Mouse (Mus musculus) mesoderm, embryonic 11.5 days (tissue): Measurements from ENCODE around the gene Zeb2.
A peak's percentile ranks its signal among the peaks of the same experiment; 100 is the strongest.

Experiments used
- DNase-seq: peaks from one replicate; pipeline ENCODE4 v3.0.0-alpha.2; 2012; ENCODE audit warnings: low read depth, low spot score

Gene Zeb2

DNA sequence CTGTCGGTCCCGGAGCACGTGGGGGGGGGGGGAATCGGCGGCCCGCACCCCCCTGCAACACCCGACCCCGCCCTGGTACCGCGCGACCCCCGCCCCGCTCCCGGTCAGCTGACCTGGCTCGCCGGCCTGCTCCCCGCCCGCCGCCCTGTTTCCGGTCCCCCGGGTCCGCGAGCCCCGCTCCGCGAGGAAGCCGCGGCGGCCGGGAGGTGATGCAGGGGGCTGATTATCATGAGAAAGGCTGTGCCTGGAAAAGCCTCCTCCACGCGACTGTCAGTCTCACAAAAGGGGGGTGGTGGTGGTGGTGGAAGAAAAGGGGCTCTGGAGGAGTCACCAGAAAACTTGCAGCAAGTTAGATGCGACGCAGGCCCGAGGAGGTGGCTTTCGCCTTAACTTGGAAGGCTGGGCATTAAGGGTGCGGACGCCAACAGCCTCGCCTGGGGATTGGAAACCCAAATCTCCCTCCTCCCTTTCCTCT lies at the start of gene Zeb2:
Gene Zeb2, minus strand, starts transcription at position 309 of the 475 bp plus-strand sequence.
- peak; percentile 72 for DNase-seq

DNA sequence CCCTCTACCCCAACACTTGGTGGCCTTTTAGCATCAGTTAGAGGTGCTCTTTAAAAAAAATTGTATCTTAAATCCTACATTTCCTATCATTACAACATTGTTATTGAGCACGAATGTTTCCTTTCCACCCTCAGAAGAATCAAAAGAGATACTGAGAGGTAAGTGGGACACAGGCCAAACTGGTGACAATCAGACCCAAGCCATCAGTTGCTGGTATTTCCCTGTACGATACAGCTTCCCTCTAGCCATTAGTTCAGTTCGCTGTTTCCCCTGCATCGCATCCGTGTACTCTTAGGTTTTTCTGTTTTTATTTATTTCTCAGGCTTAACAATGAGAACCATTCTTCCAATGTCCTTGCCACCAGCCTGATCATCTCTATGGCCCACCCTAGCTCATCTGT lies 41.6 kb upstream of the Zeb2 start:
- DNase-seq, result no peak

DNA sequence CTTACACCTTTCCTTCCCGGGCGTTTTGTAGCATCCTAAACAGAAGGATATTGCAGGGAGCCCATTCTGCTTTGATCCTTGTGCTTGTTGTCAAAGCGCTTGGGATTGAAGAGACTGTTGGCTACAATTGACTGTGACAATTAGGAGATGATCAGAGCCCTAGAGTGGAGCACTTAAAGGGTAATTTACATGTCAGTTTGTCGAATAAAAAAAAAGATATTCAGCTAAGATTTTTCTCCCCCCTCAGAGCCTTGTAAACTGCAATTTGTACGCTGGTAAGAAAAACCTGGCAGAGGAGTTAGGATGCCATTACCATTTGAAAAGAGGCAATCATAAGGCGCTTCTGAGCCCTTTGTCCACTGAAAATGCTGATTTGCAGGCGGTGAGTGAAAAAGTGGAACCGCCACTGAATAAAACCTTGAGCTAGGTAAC lies 41.2 kb upstream of the Zeb2 start:
- no peak for DNase-seq

DNA sequence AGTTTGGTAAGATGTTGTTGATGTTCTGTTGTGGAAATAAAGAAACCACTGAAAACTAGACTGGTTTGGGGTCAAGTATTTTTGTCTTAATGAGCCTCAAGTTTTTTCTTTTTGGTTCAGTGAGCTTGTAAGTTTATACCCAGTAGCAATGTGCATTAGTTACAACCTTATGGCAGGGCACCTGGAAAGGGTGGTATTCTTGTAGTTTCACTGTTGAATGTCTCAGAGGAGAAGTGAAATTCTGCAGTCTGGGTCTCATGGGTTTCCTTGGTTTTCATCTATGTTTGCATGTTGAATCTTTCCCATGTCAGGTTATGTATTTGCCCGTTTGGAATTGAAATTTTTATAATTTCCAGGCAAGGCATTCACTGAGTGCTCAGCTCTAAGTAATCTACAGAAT lies 36.1 kb upstream of the Zeb2 start:
- DNase-seq, result no peak

DNA sequence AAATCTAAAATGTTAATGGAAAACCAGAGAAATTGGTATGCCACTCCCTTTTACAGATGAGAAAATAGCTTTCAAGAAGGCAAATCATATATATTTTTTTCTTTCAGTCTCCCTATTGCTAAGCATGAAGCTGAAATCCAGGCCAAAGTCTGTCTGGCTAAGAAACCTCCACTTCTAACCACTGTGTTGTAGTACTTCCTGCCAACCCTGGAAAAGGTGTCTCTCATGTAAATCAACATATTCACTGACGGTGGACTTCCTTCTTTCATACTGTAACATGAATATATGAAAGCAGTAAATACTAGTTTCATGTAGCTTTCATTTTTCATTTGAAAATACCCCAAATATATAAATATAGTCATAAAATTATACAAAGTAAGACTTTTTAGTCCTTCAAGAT lies 26.0 kb upstream of the Zeb2 start:
- DNase-seq, result no peak

DNA sequence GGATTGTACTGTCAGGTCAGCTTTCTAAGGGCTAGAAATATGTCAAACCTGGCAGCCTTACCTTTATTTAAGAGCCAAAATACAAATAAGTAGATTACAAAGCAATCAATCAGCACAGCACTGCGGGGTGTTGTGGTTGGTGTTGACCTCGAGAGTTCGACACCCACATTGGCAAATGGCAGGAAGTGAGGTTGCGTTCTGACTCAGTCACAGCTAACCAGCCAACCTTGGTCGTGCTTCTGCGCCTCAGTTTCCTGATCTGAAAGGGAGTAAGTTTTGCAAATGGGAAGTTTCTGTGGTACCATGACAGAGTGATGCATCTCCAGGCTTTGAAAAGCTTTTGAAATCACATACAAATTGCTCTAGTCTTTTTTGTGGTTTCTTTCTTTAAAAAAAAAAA lies 21.7 kb upstream of the Zeb2 start:
- no peak for DNase-seq

DNA sequence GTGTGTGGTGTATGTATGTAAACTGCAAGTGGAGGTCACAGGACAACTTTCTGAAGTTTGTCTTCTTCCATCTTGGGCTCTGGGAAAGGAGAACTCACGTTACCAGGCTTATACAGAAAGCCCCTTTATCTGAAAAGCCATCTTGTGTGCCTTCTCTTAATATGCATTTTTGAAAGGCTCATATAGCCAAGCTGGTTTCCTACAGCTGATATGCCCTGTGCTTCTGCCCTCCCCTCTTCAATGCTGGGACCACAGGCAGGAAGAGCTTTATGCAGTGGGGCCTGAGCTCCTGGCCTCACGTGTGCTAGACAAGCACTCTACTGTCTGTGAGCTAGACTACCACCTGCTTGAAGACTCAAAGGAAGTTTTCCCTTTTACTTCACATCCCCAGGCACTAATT lies 19.6 kb upstream of the Zeb2 start:
- DNase-seq, result no peak

DNA sequence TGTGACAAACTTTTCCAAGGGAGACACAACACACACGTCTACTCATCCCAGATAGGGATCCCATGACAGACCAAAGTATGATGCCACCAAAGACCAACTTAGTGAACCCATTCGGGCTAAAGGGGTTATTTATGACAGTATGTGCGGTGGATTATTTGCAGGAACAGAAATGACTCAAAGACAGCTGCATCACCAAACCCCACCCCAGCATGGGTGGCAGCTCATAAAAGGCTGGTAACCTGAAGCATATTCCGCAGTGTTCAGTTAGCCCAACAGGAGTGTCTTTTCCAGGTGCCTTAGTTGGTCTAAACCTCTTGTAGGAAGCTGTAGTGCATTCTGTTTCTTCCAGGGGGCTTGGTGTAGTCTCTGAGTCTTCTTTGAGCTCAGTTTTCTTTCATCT lies 16.0 kb upstream of the Zeb2 start:
- DNase-seq, result no peak

DNA sequence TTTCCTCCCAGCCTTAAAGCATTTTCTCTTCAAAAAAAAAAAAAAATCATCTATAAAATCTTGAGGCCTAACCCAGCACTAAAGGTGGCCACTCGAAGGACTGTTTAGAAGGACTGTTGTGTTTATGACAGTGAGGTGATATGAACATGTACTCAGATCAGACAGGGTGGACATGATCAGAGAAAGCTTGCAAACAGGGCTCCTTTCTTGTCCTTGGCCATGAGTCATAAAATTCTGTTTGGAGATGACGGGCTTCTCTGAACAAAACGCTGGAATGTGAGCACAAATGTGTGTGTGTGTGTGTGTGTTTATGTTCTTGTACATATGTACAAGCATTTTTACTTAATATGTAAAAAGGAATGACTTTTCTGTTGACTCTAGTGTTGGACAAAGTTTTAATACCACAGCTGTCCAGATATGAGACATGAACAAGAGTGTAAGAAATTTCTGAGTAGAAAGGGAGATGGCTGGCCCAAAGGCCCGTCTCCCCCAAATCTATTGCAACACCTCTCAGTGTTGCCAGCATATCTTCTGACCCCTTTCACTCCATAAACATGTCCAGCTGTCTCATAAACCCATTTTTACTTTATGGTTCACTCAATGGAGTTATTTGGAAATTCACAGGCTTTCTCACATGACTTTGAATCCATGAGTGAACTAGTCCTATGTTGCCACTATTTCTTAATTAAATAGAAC lies 13.4 kb upstream of the Zeb2 start:
- no peak for DNase-seq

DNA sequence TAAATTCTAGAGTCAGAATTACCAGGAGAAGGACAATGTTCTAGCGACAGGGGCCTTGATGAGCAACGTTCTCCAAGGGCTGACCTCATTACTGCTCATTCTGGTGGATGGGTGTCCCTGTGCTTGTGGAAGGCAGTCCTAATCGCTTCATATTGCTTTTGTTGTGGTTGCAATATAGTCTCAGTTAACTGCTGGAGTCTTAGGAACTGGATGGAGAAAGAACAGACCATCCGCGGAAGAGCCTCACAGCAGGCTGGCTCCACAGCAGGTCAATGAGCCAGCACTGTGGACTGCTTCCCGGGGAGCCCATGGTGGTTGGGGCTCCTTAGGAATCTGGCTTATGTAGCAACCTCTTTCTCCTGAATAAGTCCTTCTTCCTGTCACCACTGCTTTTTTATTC lies 12.4 kb upstream of the Zeb2 start:
- DNase-seq, result no peak

DNA sequence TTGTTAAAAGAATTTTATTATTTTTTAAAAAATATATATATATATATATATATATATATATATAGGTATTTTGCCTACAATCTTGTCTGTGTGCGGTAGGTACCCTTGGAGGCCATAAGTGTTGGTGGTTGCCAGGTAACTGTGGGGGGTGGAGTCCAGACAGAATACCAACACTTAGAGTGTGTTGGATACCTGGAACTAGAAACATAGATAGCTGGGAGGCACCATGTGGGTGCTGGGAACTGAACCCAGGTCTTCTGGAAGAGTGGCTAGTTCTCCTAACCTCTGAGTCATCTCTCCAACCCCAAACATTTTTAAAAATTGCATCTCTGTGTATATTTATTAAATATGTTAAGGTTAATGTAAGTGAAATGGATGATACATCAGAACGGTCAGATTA lies 11.5 kb upstream of the Zeb2 start:
- no peak for DNase-seq

DNA sequence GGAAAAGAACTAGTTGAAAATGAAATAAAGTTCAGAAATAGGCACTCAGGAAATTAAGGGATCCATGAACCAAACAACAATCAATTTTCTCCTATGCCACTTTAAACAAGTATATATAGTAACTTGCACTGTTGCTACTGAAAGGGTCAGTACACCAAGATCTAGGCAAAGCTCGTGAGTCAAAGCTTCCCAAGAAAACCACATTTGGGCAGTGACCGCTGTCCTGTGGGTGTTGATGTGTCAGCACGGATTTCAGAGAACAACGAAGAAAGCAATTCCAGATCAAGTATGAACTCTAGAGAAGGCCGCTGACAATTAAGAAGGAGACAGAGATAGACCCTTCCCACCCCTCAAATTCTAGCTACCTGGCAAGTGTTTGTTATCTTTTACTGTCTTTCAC lies 9.2 kb upstream of the Zeb2 start:
- DNase-seq, result no peak

DNA sequence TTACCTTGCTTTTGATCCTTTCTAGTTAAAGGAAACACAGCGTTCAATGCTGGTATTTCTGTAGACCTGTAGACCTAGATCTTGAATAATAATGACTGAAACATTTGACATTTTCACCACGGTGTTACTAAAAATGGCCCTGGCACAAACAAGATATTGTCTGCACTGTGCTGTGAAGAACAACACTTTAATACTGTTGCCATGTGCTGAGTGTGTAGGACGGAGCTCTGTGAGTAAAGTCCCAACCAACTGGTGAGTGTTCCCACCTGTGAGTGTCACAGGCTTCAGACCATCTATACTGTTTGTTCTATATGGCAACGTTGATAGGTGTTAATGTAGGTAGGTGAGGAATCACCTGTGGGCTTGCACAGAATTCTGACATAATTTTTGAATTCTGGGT lies 8.0 kb upstream of the Zeb2 start:
- no peak for DNase-seq

DNA sequence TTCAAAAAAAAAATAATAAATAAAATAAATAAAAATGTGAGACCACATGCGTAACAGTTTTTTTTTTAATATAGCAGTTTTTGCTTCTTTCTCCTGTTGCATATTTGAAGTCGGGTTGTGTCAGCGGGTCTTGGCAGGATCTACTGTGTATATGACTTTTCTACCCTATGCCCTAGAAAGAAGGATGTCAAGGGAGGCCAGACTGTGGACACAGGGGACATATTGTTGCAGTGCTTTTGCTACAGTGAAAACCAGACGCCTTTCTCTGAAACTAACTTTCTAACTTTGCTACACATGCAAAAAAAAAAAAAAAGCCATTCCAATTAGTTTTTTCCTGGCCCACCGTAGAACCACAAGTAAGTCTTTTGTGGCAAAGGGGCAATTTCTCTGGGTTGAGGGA lies 6.3 kb upstream of the Zeb2 start:
- DNase-seq, result no peak

DNA sequence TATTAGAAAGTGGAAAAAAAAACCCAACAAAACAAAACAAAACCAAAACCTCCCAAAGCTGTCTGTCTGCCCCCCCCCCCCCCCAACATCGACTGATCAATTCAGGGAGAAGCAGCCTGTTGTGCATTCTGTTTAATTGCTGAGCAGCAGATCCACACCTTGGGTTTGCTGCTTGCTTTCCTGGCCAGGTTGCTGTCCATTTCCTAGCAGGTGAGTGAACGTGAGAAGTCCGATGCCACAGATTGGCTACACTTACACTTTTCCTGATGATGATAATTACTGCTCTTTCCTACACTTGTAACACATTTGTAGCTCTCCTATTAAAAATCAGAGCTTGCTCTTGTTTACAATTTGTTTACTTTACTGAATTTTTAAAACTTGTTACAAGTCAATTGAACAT lies 926 bp upstream of the Zeb2 start:
- no peak for DNase-seq

DNA sequence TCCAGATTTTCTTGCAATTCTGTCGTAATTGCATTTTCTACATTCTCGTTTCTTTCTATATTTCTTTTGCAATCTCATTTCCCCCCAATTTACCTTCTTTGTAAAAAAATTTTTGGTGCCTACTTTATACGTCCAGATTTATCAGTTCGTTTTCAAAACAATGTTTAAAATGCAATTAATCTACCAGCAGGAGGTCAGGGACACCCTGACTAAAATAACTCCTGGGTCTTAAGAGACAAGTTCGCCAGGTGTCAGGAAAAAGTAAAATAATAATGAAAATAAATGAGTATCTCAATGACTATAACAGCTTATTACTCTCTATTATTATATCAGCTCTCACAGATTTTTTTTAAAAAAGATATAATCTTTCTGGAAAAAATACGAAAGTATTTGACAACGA lies 397 bp upstream of the Zeb2 start:
- DNase-seq, result no peak

DNA sequence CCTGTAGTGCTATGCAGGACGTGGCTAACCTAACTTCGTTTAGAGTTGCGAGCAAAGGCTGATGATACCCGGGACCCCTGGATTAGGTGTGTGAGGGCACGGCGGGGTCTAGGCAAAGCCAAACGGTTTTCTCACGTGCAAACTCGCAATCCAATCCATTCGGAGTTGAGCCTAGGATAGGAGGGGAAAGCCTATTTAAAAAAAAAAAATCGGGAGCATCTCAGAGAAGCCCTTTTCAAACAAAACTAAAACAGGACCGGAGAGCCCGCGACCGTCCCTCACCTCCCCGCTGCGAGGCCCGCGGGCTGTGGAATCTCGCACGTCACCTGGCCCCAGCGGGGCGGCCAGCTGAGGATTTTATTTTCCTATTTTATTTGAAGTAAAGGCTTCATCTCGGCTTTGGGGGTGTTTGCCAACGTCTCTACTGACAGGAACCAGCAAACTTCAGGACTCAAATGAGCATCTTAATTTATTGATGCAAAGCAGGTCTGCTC lies 617 bp downstream of the Zeb2 start:
- DNase-seq, result no peak

DNA sequence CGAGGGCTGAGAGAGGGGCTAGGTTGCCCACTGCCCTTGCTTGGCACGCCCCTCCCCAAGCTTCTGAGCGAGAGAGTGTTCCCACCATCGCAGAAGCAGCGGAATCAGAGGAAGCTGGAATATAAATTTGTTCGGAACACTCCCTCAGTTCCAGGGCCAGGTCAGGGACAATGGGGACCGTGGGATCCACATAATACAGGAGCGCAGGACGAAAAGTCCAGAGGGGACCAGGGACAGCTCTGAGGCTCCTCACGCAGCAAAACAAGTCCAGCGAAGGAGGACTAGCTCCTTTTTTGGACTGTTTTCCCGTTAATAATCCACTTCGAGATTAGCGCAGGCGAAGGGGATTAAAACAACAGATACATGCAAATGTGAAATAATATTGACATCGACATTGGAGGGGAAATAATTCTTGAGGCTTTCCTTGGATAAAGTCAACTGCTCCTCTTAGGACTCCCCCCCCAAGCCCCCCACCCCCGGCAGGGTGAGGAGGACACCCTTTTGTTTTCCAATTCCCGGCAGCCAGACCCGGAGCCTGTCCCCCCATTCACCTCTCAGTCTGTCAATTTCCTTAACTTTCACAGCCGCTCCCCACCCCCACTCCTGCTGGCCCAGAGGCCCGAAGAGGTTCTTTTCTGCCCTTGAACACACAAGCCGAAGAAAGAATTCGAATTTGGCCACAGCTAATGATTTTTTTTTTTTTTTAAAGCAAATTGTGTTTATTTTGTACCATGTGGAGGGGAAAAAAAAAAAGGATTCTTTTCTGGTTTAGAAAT lies 1.3 kb downstream of the Zeb2 start:
- no peak for DNase-seq

DNA sequence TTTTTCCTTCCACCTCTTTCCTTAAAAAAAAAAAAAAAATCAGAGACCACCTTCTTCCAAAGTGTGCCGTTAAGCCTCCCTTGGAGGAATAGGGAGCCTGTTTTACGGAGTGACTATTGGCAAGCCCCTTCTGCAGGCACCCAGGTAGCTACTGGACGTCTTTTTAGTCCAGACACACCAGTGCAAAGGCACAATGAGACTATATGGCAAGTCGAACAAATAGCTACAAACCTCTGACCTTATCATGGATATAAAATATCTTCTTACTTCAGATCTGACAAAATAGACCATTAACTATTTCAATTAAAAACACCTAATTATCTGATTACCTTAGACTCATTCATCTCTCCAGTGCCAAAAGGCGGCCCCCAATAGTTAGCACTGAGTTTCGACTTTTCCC lies 2.0 kb downstream of the Zeb2 start:
- DNase-seq, result no peak

DNA sequence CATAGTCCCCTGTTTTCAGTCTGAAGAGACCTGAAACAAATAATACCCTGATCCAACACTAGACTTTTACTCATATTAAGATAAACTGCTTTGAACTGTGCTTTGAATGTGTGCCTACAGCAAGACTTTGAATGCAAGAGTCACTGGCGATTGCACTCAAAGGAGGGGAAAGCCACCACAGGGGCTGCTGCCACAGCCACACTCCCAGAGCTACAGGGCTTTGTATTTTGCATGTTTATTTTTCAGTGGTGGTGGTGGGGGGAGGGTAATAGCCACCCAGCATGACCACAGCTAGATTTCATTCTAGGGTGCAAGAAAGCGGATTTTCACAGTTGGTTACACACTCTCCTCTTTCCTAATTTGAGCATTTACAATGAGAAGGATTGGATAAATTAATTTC lies 2.6 kb downstream of the Zeb2 start:
- no peak for DNase-seq

DNA sequence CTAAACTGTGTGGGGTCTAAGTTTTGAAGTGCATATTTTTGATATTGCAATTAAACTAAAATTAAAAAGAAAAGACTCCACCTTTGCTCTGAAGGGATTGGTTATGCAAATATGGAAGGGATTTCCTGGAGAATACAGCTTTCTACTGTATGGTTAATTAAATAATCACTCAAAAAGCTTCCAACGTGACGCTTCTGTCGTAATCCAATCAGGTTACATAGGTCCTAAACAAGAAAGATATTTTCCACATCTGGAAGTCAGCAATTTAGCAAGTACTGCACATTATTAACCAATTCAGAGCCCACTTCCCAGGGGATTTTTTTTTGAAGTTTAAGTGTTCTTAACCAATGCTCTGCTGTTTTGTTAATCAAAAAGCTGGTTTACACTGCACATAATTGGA lies 3.3 kb downstream of the Zeb2 start:
- DNase-seq, result no peak

DNA sequence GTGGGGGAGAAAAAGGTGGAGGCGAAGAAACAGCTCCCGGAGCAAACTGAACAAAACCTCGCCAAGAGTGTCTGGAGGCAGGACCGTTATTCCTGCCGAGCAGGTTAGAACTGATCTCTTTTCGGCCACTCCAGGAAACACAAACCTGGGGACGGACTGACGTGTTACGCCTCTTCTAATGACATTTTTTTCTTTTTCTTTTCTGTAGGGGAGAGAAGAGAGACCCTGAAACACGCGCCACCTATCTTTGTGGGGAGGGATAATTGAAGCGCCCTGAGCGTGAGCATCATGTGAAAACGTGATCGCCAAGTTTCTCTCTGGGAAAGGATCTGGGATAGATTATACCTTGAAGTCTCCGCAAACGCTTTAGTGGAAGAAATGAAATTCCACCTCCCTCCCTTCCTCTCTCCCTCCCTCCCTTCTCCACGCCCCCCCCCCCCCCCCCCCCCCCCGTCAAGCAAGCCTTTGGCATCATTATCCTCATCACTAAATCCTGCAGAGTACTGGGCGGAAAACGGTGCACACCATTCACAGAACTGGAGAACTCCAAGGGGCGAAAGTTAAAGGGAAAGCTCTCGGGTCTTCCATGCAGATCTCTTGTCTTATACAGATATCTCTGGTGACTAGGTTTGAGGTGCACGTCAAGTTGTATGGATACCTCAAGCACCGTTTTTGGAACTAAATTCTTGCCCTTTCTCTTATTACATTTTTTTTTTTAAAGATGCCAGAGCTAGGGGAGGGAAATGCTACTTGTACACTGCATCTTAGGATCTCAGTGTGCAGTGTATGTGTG lies 4.1 kb downstream of the Zeb2 start:
- DNase-seq, result peak; percentile 67
